Mouse (Mus musculus): ENCODE data around the gene Irf7.
"Not testable (repeated sequence)": the region's sequence is repeated elsewhere in the genome, so short reads cannot be mapped to it uniquely, and the experiment has no call there.

Irf7 gene

DNA sequence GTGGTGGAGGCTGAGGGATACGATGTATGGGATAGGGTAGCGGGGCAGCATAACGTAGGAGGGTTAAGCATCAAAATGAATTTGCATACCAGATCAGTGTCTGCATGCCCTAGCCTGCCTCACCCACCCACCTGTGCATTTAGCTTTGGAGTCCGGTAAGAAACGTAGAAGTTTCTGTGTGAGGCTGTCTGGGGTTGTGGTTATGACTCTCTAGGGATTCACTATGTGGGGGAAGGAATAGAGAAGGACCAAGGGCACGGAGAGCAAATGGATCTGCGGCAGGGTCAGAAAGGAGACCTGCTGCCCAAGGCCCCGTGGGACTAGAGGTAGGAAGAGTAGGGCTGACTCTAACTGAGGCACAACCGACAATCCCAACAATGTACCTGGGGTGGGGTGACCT lies 9.1 kb upstream of the Irf7 start:
- in situ Hi-C loops (cut with MboI, MseI) = no loop called here

DNA sequence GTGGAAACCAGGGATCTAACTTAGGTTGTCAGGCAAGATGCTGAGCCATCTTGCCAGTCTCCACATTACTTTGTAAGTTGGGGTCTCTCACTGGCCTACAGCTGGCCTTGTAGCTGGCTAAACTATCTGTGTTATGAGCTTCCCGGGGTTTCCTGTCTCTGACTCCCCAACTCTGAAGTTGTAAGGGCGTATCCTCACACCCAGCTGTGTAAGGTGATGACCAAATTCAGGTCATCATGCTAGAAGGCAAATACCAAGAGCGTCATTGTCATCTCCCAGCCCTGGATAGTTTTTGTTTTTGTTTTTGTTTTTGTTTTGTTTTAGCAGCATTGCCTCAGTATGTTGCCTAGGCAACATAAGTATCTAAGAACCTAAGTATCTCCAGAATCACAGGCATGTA lies 4.3 kb upstream of the Irf7 start:
- in situ Hi-C loops (cut with MboI, MseI) = no loop called here

DNA sequence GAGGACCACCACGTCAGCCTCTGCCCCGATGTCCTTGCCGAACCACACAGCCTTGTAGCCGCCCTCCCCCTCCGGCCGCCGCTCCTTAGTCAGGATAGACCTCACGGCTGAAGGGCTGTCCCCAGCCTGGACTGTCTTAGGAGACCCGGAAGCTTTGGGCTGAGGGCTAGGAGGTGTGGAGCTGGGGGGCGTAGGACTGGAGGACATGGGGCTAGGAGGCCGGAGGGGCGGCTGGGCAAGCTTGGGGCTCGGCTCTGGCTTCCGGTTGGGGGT lies 2.9 kb upstream of the Irf7 start:
- in situ Hi-C loops (cut with MboI, MseI) = no loop called here

DNA sequence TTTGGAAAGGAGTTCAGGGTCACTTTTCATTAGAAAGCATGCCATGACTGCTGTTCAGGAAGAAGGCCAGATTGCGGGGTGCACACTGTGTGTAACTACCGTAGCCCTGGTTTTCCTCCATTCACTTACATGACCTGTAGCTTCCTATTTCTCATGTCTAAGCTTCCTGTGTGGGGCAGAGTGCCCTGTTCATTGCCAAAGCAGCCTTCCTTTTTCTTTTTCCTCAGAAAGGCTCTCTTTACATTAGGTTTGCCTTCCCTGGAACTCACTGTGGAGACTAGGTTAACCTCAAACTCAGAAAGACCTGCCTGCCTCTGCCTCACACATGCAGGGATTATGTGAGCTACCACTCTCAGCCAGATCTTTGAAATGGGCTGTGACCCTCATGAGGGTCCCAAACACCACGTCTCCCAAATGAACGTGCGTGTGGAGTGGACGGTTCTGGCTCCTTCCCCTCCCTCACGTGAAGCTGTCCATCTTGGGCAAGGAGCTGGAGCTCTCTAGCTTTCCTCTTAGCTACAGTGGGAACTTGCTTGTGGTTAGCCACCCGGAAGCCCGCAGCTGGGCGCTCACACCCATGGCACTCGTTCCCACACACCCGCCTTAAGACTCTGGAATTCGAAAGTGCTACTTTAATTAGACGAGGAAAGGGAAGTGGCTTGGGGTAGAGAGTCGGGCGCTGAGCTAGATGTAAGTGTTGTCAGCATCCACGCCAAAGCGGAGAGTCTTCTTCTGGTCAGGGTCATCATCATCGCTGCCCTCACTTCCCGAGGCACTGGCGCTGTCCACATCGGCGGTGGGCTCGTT lies 2.4 kb upstream of the Irf7 start:
- in situ Hi-C loops (cut with MboI, MseI) = no loop called here

DNA sequence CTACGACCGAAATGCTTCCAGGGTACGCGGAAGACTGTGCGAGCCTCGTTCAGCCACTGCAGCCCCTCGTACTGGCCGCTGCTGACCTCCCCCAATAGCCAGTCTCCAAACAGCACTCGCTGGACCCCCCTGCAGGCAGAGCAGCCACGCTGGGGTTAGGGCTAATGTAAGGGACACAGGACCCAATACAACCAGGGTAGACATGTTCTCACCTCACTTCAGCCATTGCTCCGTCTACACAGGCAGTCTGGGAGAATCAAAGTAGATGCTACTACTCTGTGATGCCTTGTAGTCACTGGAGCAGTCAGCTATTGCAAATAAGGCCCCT lies 906 bp downstream of the Irf7 start:
- in situ Hi-C loops (cut with MboI, MseI) = no loop called here

DNA sequence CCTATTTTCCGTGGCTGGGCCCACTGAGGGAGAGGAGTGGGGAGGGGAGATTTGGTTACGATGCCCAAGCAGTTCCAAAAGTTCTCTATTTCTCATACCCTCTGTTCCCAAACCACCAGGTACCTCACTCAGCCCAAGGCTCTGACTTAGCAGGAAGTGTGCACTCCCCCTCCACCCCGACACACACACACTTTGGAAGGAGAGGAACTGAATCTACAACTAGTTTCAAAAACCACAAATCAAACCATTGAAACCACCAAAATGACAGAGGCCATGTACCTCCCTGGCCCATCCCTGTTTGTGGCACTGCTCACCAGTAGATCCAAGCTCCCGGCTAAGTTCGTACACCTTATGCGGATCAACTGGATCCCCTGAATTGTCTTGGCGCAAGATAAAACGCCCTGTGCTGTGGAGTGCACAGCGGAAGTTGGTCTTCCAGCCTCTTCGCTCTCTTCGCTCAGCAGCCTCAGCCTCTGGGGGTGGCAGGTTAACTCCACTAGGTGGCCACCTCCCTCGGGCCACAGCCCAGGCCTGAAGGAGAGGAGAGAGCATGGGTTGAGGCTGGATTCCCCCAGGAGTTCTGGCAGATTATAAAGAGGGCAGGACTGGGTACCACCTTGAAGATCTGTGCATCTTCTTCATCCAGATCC lies 1.4 kb downstream of the Irf7 start:
- in situ Hi-C loops (cut with MboI, MseI) = no loop called here

DNA sequence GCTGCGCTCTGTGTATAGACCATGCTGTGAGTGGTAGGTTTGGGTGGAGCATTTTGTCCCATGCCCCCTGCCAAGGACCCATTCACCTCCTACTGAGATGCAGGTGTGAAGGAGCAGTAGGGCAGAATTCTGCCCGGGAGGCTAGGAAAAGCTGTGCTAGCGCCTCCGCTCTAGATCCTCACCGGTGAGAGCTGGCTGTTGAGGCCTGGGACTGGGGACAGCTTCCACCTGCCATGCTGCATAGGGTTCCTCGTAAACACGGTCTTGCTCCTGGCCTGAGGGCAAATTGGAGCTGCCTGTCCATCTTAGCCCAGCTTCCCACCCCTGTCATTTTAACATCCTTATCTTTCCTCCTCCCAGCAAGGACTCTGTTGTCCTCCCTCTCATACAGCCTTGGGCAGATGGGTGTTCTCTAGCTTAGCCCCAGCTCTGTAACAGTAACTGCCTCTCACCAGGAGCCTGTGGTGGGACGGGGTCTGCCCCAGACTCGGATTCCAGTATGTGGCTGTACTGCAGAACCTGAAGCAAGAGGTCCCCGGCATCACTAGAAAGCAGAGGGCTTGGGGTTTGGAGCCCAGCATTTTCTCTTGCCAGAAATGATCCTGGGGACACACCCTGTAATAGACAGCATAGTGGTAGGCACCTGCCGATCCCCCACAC lies 2.1 kb downstream of the Irf7 start:
- in situ Hi-C loops (cut with MboI, MseI) = no loop called here

DNA sequence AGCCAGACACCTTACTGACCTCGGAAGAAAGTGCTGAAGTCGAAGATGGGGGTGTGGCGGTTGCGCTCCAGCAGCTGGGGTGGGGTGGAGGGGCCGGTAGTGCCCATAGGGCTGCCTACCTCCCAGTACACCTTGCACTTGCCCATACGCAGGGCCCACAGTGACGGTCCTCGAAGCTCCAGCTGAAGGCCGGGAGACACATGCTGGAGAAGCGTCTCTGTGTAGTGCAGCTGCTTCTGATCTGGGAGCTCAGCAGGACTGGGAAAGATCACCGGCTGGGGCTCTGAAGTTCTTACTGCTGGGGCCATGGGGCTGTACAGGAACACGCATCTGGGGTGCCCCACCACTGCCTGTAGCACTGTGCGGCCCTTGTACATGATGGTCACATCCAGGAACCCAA lies 2.6 kb downstream of the Irf7 start:
- in situ Hi-C loops (cut with MboI, MseI) = no loop called here

DNA sequence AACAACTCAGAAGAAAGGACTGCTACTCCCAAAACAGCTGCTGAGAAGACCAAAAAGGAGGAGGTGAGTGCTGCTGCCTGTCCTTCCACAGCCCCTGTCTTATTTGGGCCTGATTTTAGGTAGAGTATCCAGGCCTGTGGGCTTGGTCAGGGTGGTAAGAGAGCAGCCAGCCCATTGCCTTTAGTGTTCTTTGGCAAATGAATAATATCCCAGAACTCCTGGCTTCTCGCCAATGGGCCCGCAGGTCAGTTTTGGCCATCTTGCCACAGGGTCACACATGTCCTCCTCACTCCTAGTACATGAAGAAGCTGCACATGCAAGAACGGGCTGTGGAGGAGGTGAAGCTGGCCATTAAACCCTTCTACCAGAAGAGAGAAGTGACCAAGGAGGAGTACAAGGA lies 4.8 kb downstream of the Irf7 start:
- in situ Hi-C loops (cut with MboI, MseI) = no loop called here

DNA sequence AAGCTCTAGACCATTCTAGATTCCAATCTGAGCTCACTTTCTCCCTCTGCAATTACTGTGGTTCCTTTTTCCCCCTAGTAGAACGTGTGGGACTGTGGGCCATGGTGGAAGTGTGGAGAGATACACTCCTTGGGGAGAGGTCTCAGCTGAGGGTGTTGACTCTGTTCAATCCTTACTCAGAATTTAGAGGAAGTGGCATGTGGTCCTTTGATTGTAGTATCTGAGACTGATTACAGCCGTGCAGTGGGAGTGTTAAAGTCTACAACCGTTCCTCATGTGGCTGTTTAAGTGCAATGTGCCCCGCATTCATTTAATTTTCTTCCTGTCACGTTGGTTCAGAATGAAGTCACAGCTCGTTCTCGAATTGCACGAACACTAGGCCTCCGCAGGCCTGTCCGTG lies 10.1 kb downstream of the Irf7 start:
- in situ Hi-C loops (cut with MboI, MseI) = no loop called here

DNA sequence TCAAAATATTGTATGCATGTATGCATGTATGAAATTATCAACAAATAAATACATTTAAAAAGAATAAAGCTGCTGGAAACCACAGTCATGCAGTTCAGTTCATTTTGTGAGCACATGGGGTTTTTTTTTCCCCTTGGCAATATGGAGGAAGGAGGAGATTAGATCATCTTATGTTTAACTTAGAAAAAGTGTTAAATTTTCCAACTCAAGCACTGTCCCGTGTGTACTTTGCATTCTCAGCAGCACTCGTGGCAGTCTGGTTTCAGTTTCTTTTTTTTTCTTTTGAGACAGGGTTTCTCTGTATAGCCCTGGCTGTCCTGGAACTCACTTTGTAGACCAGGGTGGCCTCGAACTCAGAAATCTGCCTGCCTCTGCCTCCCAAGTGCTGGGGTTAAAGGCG lies 15.8 kb downstream of the Irf7 start:
- in situ Hi-C loops (cut with MboI, MseI) = not testable (repeated sequence)

DNA sequence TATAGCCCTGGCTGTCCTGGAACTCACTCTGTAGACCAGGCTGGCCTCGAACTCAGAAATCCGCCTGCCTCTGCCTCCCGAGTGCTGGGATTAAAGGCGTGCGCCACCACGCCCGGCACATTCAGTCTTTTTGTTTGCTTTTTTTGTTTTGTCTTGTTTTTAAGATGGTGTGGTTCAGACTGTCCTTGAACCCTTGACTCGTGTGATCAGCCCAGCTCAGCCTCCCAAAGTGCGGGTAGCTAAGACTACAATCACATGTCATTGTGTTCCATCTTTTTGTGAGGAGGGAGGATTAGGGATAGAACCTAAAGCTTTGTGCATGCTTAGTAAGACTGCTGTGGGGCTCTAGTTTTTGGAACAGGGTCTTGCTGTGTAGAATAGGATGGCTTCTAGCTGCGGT lies 34.7 kb downstream of the Irf7 start:
- in situ Hi-C loops (cut with MboI, MseI) = no loop called here

DNA sequence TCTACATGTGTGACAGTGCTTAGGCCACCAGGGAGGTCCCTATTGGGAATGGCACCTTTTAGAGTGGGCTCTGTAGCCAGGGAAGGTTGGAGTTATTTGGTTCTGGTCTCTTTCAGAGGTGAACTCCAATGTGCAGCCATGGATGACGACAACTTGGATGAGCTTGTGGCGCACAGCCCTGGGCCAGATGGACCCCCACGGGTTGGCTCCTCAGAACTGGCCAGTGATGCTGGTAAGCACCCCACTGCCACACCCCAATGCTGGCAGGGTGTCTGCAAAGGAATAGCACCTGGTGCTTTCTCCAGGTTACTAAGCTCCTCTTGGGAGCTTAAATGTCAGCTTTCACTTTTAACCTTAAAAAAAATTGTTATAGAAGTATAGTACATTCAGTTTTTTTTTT lies 35.2 kb downstream of the Irf7 start:
- in situ Hi-C loops (cut with MboI, MseI) = no loop called here

DNA sequence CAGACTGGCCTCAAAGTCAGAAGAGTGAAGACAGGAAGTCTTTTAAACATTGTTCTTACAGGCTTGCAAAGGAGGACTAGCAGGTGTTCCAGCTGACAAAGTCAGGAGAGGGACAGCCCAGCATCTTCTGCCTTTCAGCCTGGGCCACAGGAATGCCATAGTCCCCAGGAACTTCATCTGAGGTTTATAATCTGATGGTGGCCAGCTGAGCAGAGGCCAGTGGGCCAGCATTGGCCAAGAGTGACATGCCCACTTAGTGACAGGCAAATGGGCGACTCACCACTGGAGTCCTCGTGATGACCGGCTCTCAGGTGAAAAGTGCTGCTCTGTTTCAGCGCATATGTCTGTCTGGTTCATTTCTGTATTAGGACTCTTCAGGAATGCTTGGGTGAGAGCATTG lies 35.7 kb downstream of the Irf7 start:
- in situ Hi-C loops (cut with MboI, MseI) = no loop called here

DNA sequence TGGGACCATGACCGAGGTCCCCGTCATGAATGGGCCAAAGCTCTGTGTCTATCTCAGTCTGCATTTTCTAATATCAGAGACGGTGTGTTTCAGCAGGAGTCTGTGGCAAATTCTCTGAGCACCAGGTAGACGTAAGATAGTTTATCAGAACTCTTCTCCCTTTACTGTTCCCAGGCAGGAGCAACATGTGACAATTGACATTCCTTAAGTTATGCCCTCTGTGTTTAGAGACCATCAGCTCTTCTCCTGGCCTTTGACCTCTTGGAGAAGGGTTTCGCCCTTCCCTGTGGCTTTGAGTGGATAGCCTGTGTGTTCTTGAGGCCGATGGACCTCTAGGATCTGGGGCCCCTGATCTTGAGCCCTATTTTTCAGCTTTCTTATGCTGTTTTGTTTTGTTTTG lies 36.6 kb downstream of the Irf7 start:
- in situ Hi-C loops (cut with MboI, MseI) = no loop called here

DNA sequence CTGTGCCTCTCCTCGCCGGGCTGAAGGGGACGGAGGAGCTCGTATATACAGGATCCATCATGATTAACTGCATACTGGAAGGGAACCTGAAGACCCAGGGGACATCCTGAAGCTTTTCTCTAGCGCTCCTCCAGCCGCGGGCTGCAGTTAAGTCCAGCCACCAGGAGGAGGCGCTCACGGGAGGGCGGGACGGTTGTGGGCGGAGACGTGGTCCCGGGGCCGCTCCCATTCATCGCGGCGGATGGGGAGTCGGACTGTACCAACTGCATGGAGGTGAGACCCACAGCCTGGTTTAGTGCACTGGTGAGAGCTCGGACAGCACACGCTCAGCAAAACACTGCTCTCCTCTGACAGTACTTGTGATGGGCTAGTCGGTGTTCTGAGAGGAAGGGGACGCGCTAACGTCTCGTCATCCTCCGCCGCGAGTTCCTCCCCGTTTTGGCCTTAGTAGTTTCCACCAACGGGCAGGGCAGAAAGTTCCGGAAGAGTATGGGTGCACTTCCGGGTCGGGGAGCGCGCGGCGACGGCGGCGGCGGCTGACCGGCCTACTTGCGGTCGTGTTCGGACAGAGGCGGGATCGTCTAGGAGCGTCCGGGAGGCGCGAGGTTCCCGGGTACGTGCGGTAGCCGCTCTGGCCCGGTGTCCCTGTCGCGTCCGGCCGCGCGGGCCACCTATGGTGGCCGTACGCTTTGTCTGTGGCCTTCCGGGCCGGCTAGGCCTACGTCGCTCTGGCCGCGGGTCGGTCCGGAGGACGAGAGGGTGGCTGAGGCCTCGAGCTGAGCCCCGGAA lies 37.8 kb downstream of the Irf7 start, which contains the start of gene Phrf1:
Phrf1 (plus strand) TSS at position 506 of the 789 bp plus-strand sequence.
- in situ Hi-C loops (cut with MboI, MseI) = no loop called here

DNA sequence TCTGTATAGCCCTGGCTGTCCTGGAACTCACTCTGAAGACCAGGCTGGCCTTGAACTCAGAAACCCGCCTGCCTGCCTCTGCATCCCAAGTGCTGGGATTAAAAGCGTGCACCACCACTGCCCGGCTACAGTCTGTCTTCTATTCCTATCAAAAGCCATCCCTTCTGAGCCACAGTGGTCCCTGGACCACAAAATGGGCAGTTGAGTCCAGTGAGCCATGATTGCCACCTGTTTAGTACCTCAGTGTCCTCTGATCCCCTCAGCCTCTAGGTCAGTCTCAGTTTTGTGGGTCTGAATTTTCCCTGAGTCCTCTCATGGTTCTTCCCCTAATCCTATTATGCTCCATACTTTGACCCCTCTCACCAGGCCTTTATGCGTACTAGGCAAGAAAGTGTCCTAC lies 38.5 kb downstream of the Irf7 start:
- in situ Hi-C loops (cut with MboI, MseI) = no loop called here

DNA sequence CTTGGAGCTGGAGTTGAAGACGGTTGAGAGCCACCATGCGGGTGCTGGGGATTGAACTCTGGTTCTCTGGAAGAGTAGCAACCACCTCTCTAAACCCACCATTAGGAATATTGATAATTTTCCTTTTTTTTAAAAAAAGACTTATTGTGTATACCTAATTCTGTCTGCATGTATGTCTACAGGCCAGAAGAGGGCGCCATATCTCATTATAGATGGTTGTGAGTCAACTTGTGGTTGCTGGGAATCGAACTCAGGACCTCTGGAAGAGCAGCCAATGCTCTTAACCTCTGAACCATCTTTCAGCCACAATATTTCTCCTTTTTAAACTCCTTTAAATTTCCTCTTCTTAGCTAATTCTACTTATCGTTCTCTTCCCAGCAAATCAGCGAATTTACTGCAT lies 39.7 kb downstream of the Irf7 start:
- in situ Hi-C loops (cut with MboI, MseI) = no loop called here

DNA sequence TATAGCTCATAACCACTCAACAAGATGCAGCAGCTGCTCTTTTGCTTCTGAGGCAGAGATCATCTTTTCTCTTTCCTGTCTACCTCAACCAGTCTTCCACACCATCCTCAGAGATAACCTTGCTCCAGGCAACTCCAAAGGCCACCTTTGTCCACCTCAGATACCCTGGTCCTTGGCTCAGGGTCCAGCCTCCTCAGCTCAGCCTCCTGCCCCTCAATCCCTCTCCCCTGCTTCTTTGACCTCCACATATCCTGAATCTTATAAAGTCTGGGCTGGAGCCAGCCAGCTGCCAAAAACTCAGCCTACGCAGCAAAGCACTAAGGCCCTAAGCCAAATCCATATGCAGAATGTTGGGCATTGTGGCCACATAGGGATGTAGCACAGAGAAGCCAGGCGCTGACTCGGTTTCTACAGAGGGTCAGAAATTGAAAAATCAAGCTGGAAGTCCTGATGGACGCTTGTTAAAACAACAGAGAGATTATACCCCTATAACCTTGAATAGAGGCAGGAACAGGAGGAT lies 43.5 kb downstream of the Irf7 start:
- in situ Hi-C loops (cut with MboI, MseI) = no loop called here

DNA sequence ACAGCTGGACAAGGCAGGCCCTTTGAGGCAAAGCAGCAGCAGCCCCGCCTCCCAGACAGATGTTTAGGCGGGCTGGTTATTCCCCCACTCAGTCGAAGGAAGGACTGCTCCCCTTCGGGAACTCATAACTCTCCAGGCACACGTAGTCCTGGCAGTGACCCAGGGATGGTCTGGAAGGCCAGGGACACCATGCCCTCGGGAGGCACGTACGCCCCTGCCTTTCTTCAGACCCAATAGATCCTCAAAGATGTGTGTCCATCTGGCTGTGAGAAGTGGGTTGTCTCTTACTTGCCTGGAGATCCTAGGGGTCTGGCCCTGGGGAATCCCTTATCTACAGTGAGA lies 44.2 kb downstream of the Irf7 start:
- in situ Hi-C loops (cut with MboI, MseI) = no loop called here

DNA sequence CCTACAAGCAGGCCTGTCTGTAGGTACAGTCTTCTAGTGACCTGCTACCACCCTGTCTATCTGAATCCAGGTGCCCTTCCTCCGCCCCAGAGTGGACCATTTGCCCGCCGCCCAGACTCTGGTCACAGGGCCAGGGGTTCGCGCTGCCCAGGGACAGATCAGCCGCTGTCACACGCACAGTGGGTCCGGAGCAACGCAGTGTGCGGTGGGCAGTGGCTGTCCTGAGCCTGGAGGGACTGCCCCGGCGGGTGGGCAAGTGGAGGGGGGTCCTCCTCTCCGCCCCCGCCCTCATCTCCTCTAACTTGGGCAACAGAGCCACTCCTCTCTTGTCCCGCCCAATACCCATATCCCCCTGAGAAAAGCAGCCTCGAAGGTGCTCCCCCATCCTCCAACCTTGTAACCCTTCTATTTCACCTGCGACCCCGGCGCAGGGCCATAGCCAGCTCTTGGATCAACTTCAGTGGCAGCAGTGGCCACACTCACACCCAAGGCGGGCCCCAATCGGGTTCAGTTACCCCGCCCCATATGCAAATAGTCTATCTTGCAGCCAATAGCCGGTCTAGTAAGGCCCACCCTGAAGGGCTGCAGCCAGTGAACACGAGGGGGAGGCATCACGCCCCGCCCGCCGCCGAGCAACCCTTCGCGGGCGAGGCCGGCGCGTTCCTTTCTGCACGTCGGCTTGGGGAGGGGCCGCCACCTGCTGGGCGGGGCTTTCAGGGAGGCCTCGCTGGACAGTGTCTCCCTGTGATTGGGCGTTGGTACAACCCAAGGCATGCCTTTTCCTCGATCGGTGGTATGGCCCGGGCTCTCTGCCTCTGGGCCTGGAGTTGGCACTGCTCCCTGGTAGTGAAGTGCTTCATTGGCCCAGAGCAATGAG lies 44.8 kb downstream of the Irf7 start:
- in situ Hi-C loops (cut with MboI, MseI) = no loop called here

All from T-helper 1 cell (primary cell).